Mouse (Mus musculus) olfactory bulb, adult 2 months (tissue): ENCODE measurements around the gene Pla2g12b.

ENCODE experiments used
- CTCF ChIP-seq: fragments of 200-500 bp; IDR thresholded peaks from 2 replicates; pipeline ENCODE4 v1.5.1; 2012; ENCODE audit warnings: low read depth, mild to moderate bottlenecking, low read length, moderate library complexity; ENCODE audit not compliant: insufficient read depth
- POLR2A ChIP-seq: fragments of 200-500 bp; IDR thresholded peaks from 2 replicates; pipeline ENCODE4 v1.6.1; 2012; ENCODE audit warnings: mild to moderate bottlenecking, low read depth, low read length, moderate library complexity; ENCODE audit not compliant: insufficient read depth

GRCm38 (mm10) chr10:59369426-59369825 is 34.0 kb upstream of the Pla2g12b start:
- TF ChIP-seq POLR2A (no peak), CTCF (no peak)
